Mouse (Mus musculus): Measurements from ENCODE around the gene Tbx6. TPM values are rescaled to one million over a fixed set of nuclear protein-coding genes. Genes with fewer than 3 reads are reported as not detected.
"Not testable (repeated sequence)": the region's sequence is repeated elsewhere in the genome, so short reads cannot be mapped to it uniquely, and the experiment has no call there.

Tbx6 gene
- polyA plus RNA-seq, 1 experiment: 1.3 TPM

GRCm38 (mm10) chr7:126767001-126767400 is 14.3 kb upstream of the Tbx6 start:
- DNase-seq (ENCODE audit: low spot score): no peak

GRCm38 (mm10) chr7:126770784-126771183 is 10.5 kb upstream of the Tbx6 start:
- no peak for DNase-seq (ENCODE audit: low spot score)

- DNase-seq (ENCODE audit: low spot score): no peak
These were observed 7.9 kb upstream of the Tbx6 start for GRCm38 (mm10) chr7:126773351-126773750.

- no peak for DNase-seq (ENCODE audit: low spot score)
These were observed 6.8 kb upstream of the Tbx6 start for GRCm38 (mm10) chr7:126774463-126774862.

GRCm38 (mm10) chr7:126775185-126775977 is 5.9 kb upstream of the Tbx6 start:
- no peak for DNase-seq (ENCODE audit: low spot score)

GRCm38 (mm10) chr7:126775978-126776234 is 5.4 kb upstream of the Tbx6 start:
- no peak for DNase-seq (ENCODE audit: low spot score)

GRCm38 (mm10) chr7:126776598-126777057 is 4.7 kb upstream of the Tbx6 start, which contains the start of gene Ypel3:
Gene Ypel3, plus strand, starts transcription at chr7:126776955.
- DNase-seq (ENCODE audit: low spot score): peak; percentile 92

- DNase-seq (ENCODE audit: low spot score): no peak
These were observed 3.8 kb upstream of the Tbx6 start for GRCm38 (mm10) chr7:126777476-126777875.

GRCm38 (mm10) chr7:126778147-126778546 is 3.1 kb upstream of the Tbx6 start:
- no peak for DNase-seq (ENCODE audit: low spot score)

GRCm38 (mm10) chr7:126779101-126779500 is 2.2 kb upstream of the Tbx6 start:
- not testable (repeated sequence) for DNase-seq (ENCODE audit: low spot score)

- no peak for DNase-seq (ENCODE audit: low spot score)
These were observed 1.0 kb upstream of the Tbx6 start for GRCm38 (mm10) chr7:126779983-126780970.

GRCm38 (mm10) chr7:126781661-126782370 is 533 bp downstream of the Tbx6 start:
- no peak for DNase-seq (ENCODE audit: low spot score)

GRCm38 (mm10) chr7:126782693-126783092 is 1.4 kb downstream of the Tbx6 start:
- DNase-seq (ENCODE audit: low spot score): no peak

- DNase-seq (ENCODE audit: low spot score): no peak
These were observed 3.2 kb downstream of the Tbx6 start for GRCm38 (mm10) chr7:126784469-126784868.

GRCm38 (mm10) chr7:126785056-126785455 is 3.8 kb downstream of the Tbx6 start:
- no peak for DNase-seq (ENCODE audit: low spot score)

GRCm38 (mm10) chr7:126786142-126786541 is 4.9 kb downstream of the Tbx6 start:
- DNase-seq (ENCODE audit: low spot score): no peak

GRCm38 (mm10) chr7:126789141-126789540 is 7.9 kb downstream of the Tbx6 start:
- no peak for DNase-seq (ENCODE audit: low spot score)

- peak; percentile 84 for DNase-seq (ENCODE audit: low spot score)
These were observed 10.8 kb downstream of the Tbx6 start, which contains the start of gene Ppp4c for GRCm38 (mm10) chr7:126791851-126792720. Gene Ppp4c, minus strand, starts transcription at chr7:126792496.

- no peak for DNase-seq (ENCODE audit: low spot score)
These were observed 11.6 kb downstream of the Tbx6 start for GRCm38 (mm10) chr7:126792721-126793443.

Data from urinary bladder, adult 2 months (tissue).